Mouse (Mus musculus) spleen, adult 2 months (tissue): Measurements from ENCODE around the gene Gm14403. TPM values are rescaled to one million over a fixed set of nuclear protein-coding genes. Genes with fewer than 3 reads are reported as not detected.
"Not testable (repeated sequence)": the region's sequence is repeated elsewhere in the genome, so short reads cannot be mapped to it uniquely, and the experiment has no call there.

Experiments
- DNase-seq, 2 experiments: peaks; one replicate each; pipeline versions ENCODE4 v3.0.0 to v3.0.0-alpha.2; 2012 to 2021; ENCODE audit warnings: low spot score in 2 of 2, low read depth in 1 of 2
- H3K27ac ChIP-seq: fragments of 200-500 bp; 2 replicates; pipeline ENCODE4 v1.5.1; 2012; ENCODE audit warnings: low read length, inconsistent platforms; ENCODE audit not compliant: insufficient read depth
- H3K27me3 ChIP-seq: fragments of 200-500 bp; 2 replicates; pipeline ENCODE4 v1.6.1; 2012; ENCODE audit warnings: mild to moderate bottlenecking, moderate library complexity, low read length, inconsistent platforms; ENCODE audit not compliant: control insufficient read depth, insufficient read depth
- H3K36me3 ChIP-seq: fragments of 200-500 bp; 2 replicates; pipeline ENCODE4 v1.6.1; 2012; ENCODE audit warnings: mild to moderate bottlenecking, low read length, inconsistent platforms; ENCODE audit not compliant: control insufficient read depth, insufficient read depth
- H3K4me1 ChIP-seq: fragments of 200-500 bp; 2 replicates; pipeline ENCODE4 v1.6.1; 2011; ENCODE audit warnings: inconsistent platforms; ENCODE audit not compliant: control insufficient read depth, insufficient read depth, insufficient read length
- H3K4me3 ChIP-seq: fragments of 200-500 bp; 2 replicates; pipeline ENCODE4 v1.5.1; 2011; ENCODE audit warnings: mild to moderate bottlenecking, inconsistent platforms; ENCODE audit not compliant: insufficient read depth, insufficient read length; ENCODE audit errors: extremely low read depth
- CTCF ChIP-seq: fragments of 200-500 bp; IDR thresholded peaks from 2 replicates; pipeline ENCODE4 v1.5.1; 2011; ENCODE audit warnings: mild to moderate bottlenecking, inconsistent platforms; ENCODE audit not compliant: insufficient read depth, insufficient read length, insufficient replicate concordance; ENCODE audit errors: extremely low read depth
- POLR2A ChIP-seq: fragments of 200-500 bp; IDR thresholded peaks from 2 replicates; pipeline ENCODE4 v1.6.1; 2011; ENCODE audit warnings: low read depth, low read length, inconsistent platforms
- WGBS: fragments of 180-500 bp; shearing (Covaris S2); methylation state at CpG from one replicate; pipeline ENCODE4 v1.1.7; 2018; 5-methylcytosine and 5-hydroxymethylcytosine counted together
- polyA plus RNA-seq: library from polyadenylated mRNA; depleted of rRNA; stranded (reverse); fragments of >200 nt; gene quantifications from 2 replicates; pipeline ENCODE4 v1.2.3, GENCODE M21; 2012

Gene Gm14403
- polyA plus RNA-seq, 1 experiment, result 0.15 TPM

DNA sequence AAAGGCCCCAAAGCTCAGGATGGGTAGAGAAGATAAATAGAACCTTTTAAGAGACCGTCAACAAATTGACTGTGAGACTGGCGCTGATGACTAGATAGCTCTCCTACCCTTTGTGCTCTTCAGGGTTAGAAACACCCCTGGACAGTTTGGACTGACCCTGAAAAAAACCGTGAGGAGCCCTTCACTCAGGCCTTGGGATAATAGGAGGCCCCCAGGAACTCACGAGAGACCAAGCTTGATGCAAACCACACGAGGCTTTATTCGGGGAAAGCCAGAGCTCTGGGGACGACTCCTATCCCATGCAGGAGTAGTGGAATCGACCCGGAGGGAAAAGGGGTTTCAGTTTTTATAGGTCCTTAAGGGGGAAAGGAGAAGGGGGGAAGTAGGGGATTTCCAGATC is 19.7 kb downstream of the Gm14403 start:
- H3K36me3 ChIP-seq, H3K27me3 ChIP-seq, DNase-seq, H3K4me3 ChIP-seq, H3K4me1 ChIP-seq, H3K27ac ChIP-seq: not testable (repeated sequence)
- 83% methylated on average over 9 of the region's 9 CpGs for WGBS

- H3K4me3 ChIP-seq, H3K36me3 ChIP-seq, H3K27ac ChIP-seq, H3K4me1 ChIP-seq, H3K27me3 ChIP-seq, DNase-seq: not testable (repeated sequence)
- 86% methylated on average over 7 of the region's 7 CpGs for WGBS
Measured at GRCm38 (mm10) chr2:177518354-177518753, 20.3 kb downstream of the Gm14403 start.

DNA sequence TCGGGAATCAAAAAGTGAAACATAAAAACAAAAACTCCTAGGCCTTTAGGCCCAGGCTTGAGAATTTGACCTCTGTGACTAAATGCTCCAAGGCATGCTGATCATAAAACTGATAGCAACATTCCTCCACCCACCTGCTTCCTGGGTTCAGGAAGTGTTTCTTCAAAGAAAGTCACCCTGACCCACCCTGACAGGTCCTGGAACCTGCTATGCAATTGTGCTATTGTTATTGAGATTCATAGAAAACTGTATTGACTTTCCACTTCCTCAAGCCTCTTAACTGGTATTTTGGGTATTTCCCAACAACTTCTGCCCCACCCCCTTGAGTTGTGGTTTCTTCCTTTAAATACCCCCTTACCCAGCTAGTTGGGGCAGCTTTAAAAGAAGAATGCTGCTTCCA is 20.9 kb downstream of the Gm14403 start:
- not testable (repeated sequence) for H3K36me3 ChIP-seq, H3K4me1 ChIP-seq, H3K27me3 ChIP-seq, H3K4me3 ChIP-seq, DNase-seq, H3K27ac ChIP-seq
- 90% methylated on average over 1 of the region's 1 CpGs for WGBS

DNA sequence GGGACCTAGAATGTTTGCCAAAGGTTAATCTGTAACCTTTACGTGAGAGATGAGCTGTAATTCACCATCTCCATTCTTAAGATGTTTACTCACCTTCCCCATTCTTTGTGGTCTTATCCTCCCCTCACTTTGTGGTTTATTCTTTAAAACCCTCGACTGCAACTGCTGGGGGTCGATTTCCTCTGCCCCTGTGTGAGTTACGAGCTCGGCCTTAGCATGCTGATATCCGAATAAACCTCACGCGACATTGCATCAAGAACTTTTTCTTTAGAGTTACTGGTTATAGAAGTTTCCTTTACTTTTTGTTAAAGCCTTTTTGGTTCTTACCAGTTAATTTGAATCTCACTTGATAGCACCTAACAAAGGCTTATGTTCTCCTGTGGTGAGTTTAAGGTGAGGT is 22.0 kb downstream of the Gm14403 start:
- Histone ChIP-seq H3K4me1 (no peaks in the 10 kb centered on the region), H3K27me3 (no peaks in the 10 kb centered on the region), H3K4me3 (no peak overlapping the region), H3K36me3 (no peaks in the 10 kb centered on the region), H3K27ac (no peak overlapping the region)
- 73% methylated on average over 8 of the region's 8 CpGs for WGBS
- DNase-seq, result no peak
- TF ChIP-seq POLR2A, result no peak
- no peak for TF ChIP-seq CTCF

DNA sequence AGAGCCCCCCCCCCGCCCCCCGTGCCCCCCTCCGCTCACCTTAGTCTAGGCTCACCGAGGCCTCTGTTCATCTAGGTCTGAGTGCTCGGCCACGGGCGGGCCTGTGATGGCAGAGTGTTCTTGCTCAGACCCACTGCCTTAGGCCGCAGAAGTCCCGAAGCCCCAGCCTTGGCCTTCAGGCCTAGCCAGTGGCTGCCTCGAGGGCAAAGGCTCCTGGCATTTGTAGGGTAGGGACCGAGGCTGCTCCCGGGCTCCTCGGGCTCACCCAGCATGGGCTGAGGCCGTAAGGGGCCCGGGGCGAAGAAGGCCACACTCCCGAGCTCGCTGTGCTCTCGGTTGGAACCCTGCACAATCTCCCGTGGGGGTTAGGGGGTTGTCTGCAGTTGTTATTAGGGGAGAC is 25.0 kb downstream of the Gm14403 start:
- DNase-seq, result no peak
- WGBS, result 91% methylated on average over 20 of the region's 20 CpGs
- H3K4me1 ChIP-seq, result no peaks in the 10 kb centered on the region
- no peaks in the 10 kb centered on the region for H3K27me3 ChIP-seq
- no peak overlapping the region for H3K27ac ChIP-seq
- TF ChIP-seq CTCF (no peak), POLR2A (no peak)
- H3K4me3 ChIP-seq, result no peak overlapping the region
- H3K36me3 ChIP-seq, result no peaks in the 10 kb centered on the region

GRCm38 (mm10) chr2:177523674-177524073 is 25.7 kb downstream of the Gm14403 start:
- WGBS, result 89% methylated on average over 6 of the region's 6 CpGs
- not testable (repeated sequence) for H3K4me1 ChIP-seq, DNase-seq, H3K27ac ChIP-seq, H3K27me3 ChIP-seq, H3K36me3 ChIP-seq, H3K4me3 ChIP-seq

GRCm38 (mm10) chr2:177524171-177524570 is 26.2 kb downstream of the Gm14403 start:
- WGBS, result 94% methylated on average over 16 of the region's 16 CpGs
- H3K27me3 ChIP-seq, H3K4me1 ChIP-seq, DNase-seq, H3K36me3 ChIP-seq, H3K27ac ChIP-seq, H3K4me3 ChIP-seq: not testable (repeated sequence)

DNA sequence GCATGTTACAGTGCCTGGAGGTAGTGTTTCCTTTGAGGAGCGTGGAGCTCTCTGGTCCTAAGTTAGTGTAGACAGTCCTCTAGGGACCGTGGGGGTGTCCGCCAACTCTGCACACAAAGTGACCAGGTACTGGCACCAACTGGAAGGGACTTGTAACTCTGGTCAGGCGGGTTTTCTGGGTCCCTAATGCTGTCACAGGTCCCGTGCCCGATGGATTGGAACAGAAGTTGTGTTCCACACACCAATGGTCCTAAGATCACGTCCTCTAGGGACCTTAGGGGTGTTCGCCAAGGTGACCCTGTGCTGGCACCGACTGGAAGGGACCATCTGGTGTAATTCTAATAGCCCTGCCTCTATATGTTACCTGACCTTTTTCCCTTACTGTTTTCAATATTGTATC is 37.9 kb downstream of the Gm14403 start:
- Histone ChIP-seq H3K4me1 (no peaks in the 10 kb centered on the region), H3K36me3 (no peaks in the 10 kb centered on the region), H3K4me3 (no peak overlapping the region), H3K27ac (no peak overlapping the region), H3K27me3 (no peaks in the 10 kb centered on the region)
- DNase-seq, result no peak
- TF ChIP-seq CTCF (no peak), POLR2A (no peak)
- 75% methylated on average over 9 of the region's 9 CpGs for WGBS

- H3K27me3 ChIP-seq, H3K4me1 ChIP-seq, H3K27ac ChIP-seq, H3K36me3 ChIP-seq, DNase-seq, H3K4me3 ChIP-seq: not testable (repeated sequence)
- WGBS, result 89% methylated on average over 2 of the region's 2 CpGs
Measured at GRCm38 (mm10) chr2:177537141-177537540, 39.1 kb downstream of the Gm14403 start.

GRCm38 (mm10) chr2:177537717-177538116 is 39.7 kb downstream of the Gm14403 start:
- not testable (repeated sequence) for H3K27ac ChIP-seq, H3K27me3 ChIP-seq, DNase-seq, H3K4me1 ChIP-seq, H3K4me3 ChIP-seq, H3K36me3 ChIP-seq
- WGBS, result 83% methylated on average over 5 of the region's 5 CpGs

DNA sequence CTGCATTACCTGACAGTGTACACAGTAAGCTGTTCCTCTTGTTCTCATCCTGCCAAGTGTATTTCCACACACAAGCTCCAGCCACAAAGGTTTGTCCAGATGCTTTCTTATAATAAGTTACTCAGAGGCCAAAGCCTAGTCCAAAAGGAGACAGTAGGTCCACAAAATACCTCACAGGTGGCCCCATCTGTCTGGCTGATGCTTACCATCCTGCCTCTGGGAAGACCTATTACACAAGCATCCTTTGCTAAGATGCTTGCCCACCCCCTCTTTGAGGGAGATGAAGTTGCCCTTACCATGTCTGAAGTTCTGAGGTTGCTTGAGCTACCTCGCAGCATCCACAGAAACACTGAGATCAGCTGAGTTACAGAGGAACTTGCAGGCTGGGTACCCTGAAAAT is 57.2 kb downstream of the Gm14403 start:
- not testable (repeated sequence) for H3K36me3 ChIP-seq, H3K4me3 ChIP-seq, H3K27me3 ChIP-seq, H3K27ac ChIP-seq, DNase-seq, H3K4me1 ChIP-seq
- WGBS, result 88% methylated on average over 1 of the region's 1 CpGs
